Mouse (Mus musculus): Measurements from ENCODE around the gene Ajm1. TPM values are rescaled to one million over a fixed set of nuclear protein-coding genes. Genes with fewer than 3 reads are reported as not detected.

The Ajm1 gene
- total and polyA plus RNA-seq, 3 experiments = 0.04 to 0.32 TPM; not detected in 1

- Histone ChIP-seq H3K79me2 (ENCODE audit: control insufficient read depth, insufficient read depth, low read length, poor library complexity) (no peaks in the 10 kb centered on the region), H3K4me1 (ENCODE audit: control insufficient read depth in 1 of 2, insufficient read depth in 2 of 2, low read length in 2 of 2) (peaks cover 0 to 10% of the 10 kb centered on the region in 2 experiments; a peak in 2 of 4 replicates), H3K9ac (ENCODE audit: control insufficient read depth, low read depth, low read length, poor library complexity, severe bottlenecking) (no peak overlapping the region), H3K9me3 (replicated peaks; ENCODE audit: insufficient read depth, low read length) (no peaks in the 10 kb centered on the region), H3K27me3 (ENCODE audit: control insufficient read depth in 1 of 2, insufficient read depth in 2 of 2, low read length in 2 of 2) (no peaks in the 10 kb centered on the region), H3K4me3 (ENCODE audit: control insufficient read depth in 1 of 2, insufficient read depth in 1 of 2, low read depth in 2 of 2, low read length in 2 of 2) (no peak overlapping the region), H3K36me3 (ENCODE audit: control insufficient read depth in 1 of 2, insufficient read depth in 2 of 2, low read length in 2 of 2) (peaks cover 3 to 7% of the 10 kb centered on the region in 2 experiments), H3K27ac (ENCODE audit: control insufficient read depth, low read depth, low read length) (no peak overlapping the region)
- no peak for TF ChIP-seq SIN3A (IDR thresholded peaks at IDR 0.05; ENCODE audit: low read length)
- no peak for DNase-seq (ENCODE audit: low read depth, low spot score)
These were observed 4.0 kb upstream of the Ajm1 start for GRCm38 (mm10) chr2:25585601-25586000.

DNA sequence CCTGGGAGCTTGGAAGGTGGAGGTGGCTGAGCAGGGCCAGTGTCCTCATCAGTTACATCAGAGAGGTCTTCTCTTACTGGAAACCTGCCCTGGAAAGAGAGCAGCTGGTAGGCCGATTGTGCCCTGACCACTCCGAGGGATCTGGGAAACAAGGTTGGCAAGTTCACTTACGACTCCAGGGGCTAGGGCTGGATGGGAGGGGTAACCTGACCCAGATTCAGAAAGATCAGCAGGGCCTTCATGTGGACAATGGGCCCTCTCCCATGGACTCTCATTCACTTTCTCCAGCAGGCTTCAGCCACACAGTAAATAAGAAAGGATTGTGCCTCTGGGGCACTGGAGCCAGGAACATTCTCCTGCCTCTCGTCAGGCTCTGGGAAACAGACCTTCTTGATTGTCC, 3.3 kb upstream of the Ajm1 start:
- Histone ChIP-seq H3K36me3 (ENCODE audit: control insufficient read depth in 1 of 2, insufficient read depth in 2 of 2, low read length in 2 of 2) (peaks cover 3 to 7% of the 10 kb centered on the region in 2 experiments), H3K4me1 (ENCODE audit: control insufficient read depth in 1 of 2, insufficient read depth in 2 of 2, low read length in 2 of 2) (peaks cover 0 to 10% of the 10 kb centered on the region in 2 experiments; a peak in 2 of 4 replicates), H3K9me3 (replicated peaks; ENCODE audit: insufficient read depth, low read length) (no peaks in the 10 kb centered on the region), H3K9ac (ENCODE audit: control insufficient read depth, low read depth, low read length, poor library complexity, severe bottlenecking) (no peak overlapping the region), H3K79me2 (ENCODE audit: control insufficient read depth, insufficient read depth, low read length, poor library complexity) (no peaks in the 10 kb centered on the region), H3K4me3 (ENCODE audit: control insufficient read depth in 1 of 2, insufficient read depth in 1 of 2, low read depth in 2 of 2, low read length in 2 of 2) (no peak overlapping the region), H3K27ac (ENCODE audit: control insufficient read depth, low read depth, low read length) (no peak overlapping the region), H3K27me3 (ENCODE audit: control insufficient read depth in 1 of 2, insufficient read depth in 2 of 2, low read length in 2 of 2) (no peaks in the 10 kb centered on the region)
- no peak for DNase-seq (ENCODE audit: low read depth, low spot score)
- TF ChIP-seq MXI1 (IDR thresholded peaks at IDR 0.05; ENCODE audit: low read depth, low read length) = no peak
- no peak for TF ChIP-seq ZMIZ1 (IDR thresholded peaks at IDR 0.05; ENCODE audit: low read depth, low read length)
- no peak for TF ChIP-seq MAX (IDR thresholded peaks at IDR 0.05; ENCODE audit: low read length)
- no peak for TF ChIP-seq EP300 (IDR thresholded peaks at IDR 0.05; ENCODE audit: low read depth in 1 of 2, low read length in 2 of 2)
- no peak for TF ChIP-seq USF2 (IDR thresholded peaks at IDR 0.05; ENCODE audit: borderline replicate concordance in 1 of 2, insufficient read depth in 1 of 2, low read depth in 1 of 2, low read length in 2 of 2)
- no peak for TF ChIP-seq UBTF (IDR thresholded peaks at IDR 0.05; ENCODE audit: borderline replicate concordance, insufficient read depth, low read depth, low read length)
- no peak for TF ChIP-seq NRF1 (IDR thresholded peaks at IDR 0.05; ENCODE audit: insufficient read depth, low read depth, low read length, poor library complexity, severe bottlenecking)
- TF ChIP-seq SIN3A (IDR thresholded peaks at IDR 0.05; ENCODE audit: low read length) = no peak
- TF ChIP-seq MAZ (IDR thresholded peaks at IDR 0.05; ENCODE audit: low read depth, low read length) = no peak
- no peak for TF ChIP-seq ETS1 (IDR thresholded peaks at IDR 0.05; ENCODE audit: low read depth, low read length)
- TF ChIP-seq ZC3H11A (IDR thresholded peaks at IDR 0.05; ENCODE audit: low read depth, low read length) = no peak
- no peak for TF ChIP-seq MYC (IDR thresholded peaks at IDR 0.05; ENCODE audit: low read depth, low read length)
- no peak for TF ChIP-seq ZKSCAN1 (IDR thresholded peaks at IDR 0.05; ENCODE audit: low read depth, low read length)
- no peak for TF ChIP-seq JUND (IDR thresholded peaks at IDR 0.05; ENCODE audit: low read depth, low read length)
- TF ChIP-seq CHD1 (IDR thresholded peaks at IDR 0.05; ENCODE audit: low read depth, low read length) = no peak

Measured in MEL (cell line).